ENCODE assay signal across 26 mouse cellular contexts in the genomic region with DNA sequence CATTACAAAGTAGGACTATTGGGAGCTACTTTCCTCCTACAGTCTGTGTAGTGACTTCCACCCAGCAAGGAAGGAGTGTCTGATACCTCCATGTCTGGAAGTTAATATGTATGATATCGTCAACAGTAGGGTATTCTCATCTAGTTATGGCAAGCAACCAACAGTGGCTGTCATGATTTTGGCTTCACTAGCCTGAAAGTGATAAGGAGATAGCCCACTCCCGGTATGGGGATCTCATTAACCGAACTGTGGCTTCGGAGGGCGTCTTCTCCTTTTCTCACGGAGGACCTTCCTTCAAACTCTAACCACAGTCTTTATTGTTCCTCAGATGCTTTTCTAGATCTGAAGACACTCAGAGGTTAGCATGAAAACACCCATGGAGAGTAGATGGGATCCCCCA.
"Had no signal": no experiment of that assay in that cellular context is flagged by ENCODE, and none has a peak within 500 bp of the region (broad histone marks: within the 10 kb centered on the region; RNA-seq: fewer than 3 reads in every experiment).

No protein-coding gene starts in this region.

- ATAC-seq: forebrain, embryonic 13.5 days; forebrain, embryonic 14.5 days; forebrain, embryonic 15.5 days; forebrain, embryonic 16.5 days; forebrain, postnatal 0 days had no signal

- H3K4me3 ChIP-seq: embryonic facial prominence, embryonic 10.5 days; embryonic facial prominence, embryonic 12.5 days; embryonic facial prominence, embryonic 13.5 days; embryonic facial prominence, embryonic 15.5 days; erythroblast, embryonic 14.5 days; forebrain, embryonic 10.5 days; forebrain, embryonic 12.5 days; forebrain, embryonic 13.5 days; forebrain, embryonic 15.5 days; gastrocnemius, adult 2 months; heart, adult 2 months had no signal

- H3K27me3 ChIP-seq: embryonic facial prominence, embryonic 12.5 days; embryonic facial prominence, embryonic 13.5 days; embryonic facial prominence, embryonic 15.5 days; forebrain, embryonic 12.5 days; forebrain, embryonic 13.5 days; forebrain, embryonic 15.5 days had no signal

- H3K36me3 ChIP-seq: embryonic facial prominence, embryonic 10.5 days; embryonic facial prominence, embryonic 12.5 days; embryonic facial prominence, embryonic 13.5 days; embryonic facial prominence, embryonic 15.5 days; forebrain, embryonic 10.5 days; forebrain, embryonic 12.5 days; forebrain, embryonic 15.5 days had no signal

- H3K4me1 ChIP-seq: embryonic facial prominence, embryonic 12.5 days; embryonic facial prominence, embryonic 15.5 days; forebrain, embryonic 10.5 days; forebrain, embryonic 12.5 days; forebrain, embryonic 13.5 days; forebrain, embryonic 15.5 days had no signal

- H3K9ac ChIP-seq: embryonic facial prominence, embryonic 12.5 days; embryonic facial prominence, embryonic 13.5 days; embryonic facial prominence, embryonic 15.5 days; forebrain, embryonic 12.5 days; forebrain, embryonic 13.5 days; forebrain, embryonic 15.5 days; forebrain, postnatal 0 days had no signal

- DNase-seq: cerebellum, adult 8-10 months; cerebellum, adult 9-10 months; cerebellum, adult 9-11 months; cerebellum, postnatal 10 days; cerebellum, postnatal 14 days; cerebellum, postnatal 25 days; cerebellum, postnatal 36 days; embryo, embryonic 11 days; forebrain, postnatal 0 days; gastrocnemius, adult 2 months; gastrocnemius, postnatal 10 days; gastrocnemius, postnatal 14 days; gastrocnemius, postnatal 25 days; gastrocnemius, postnatal 36 days; heart, adult 2 months had no signal

- H3K27ac ChIP-seq: embryonic facial prominence, embryonic 10.5 days; embryonic facial prominence, embryonic 12.5 days; embryonic facial prominence, embryonic 13.5 days; embryonic facial prominence, embryonic 15.5 days; forebrain, embryonic 10.5 days; forebrain, embryonic 12.5 days; forebrain, embryonic 13.5 days; forebrain, embryonic 15.5 days; gastrocnemius, adult 2 months; heart, adult 2 months had no signal

- H3K4me2 ChIP-seq: embryonic facial prominence, embryonic 12.5 days; embryonic facial prominence, embryonic 13.5 days; embryonic facial prominence, embryonic 15.5 days; forebrain, embryonic 12.5 days; forebrain, embryonic 13.5 days; forebrain, embryonic 15.5 days had no signal

- H3K9me3 ChIP-seq: embryonic facial prominence, embryonic 15.5 days; forebrain, embryonic 12.5 days; forebrain, embryonic 15.5 days had no signal
